Mouse (Mus musculus): Measurements from ENCODE around the gene Klhl10.

DNA sequence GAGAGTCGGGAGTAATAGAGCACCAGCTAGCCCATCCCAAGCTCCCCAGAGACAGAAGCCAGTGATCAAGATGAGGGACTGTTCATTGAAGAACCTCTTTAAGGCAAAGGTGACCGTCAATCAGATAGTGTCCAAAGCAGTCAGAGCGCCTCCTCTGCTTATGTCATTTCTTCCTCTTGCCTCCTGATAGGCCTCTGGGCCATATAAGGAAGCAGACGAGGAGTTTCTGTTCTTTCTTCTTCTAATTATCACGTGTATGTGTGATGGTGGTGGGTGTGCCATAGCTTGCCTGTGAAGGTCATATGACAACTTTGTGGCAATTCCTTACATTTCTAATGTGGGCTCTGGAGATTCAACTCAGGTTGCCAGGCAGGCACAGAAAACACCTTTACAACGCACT is 40.9 kb upstream of the Klhl10 start:
- no peak for TF ChIP-seq CTCF (IDR thresholded peaks at IDR 0.05; ENCODE audit: extremely low read depth, insufficient read depth, low read length)
- no peak for TF ChIP-seq POLR2A (IDR thresholded peaks at IDR 0.05; ENCODE audit: extremely low read depth, insufficient read depth, low read length)

Measured in cortical plate, adult 2 months (tissue).